Mouse (Mus musculus): ENCODE results near the gene Arfgap1.
A peak's percentile ranks its signal among the peaks of the same experiment; 100 is the strongest.

GRCm38 (mm10) chr2:180925176-180925575, 41.8 kb upstream of the Arfgap1 start:
- peak; percentile 94; the same call in 1 of the 2 replicates for TF ChIP-seq CTCF (IDR thresholded peaks at IDR 0.05; ENCODE audit: borderline replicate concordance, insufficient read depth, low read length)
- no peak for TF ChIP-seq POLR2A (IDR thresholded peaks at IDR 0.05; ENCODE audit: low read depth, low read length)
